Mouse (Mus musculus) liver, adult 2 months (tissue): ENCODE measurements at regions not wholly inside any gene's neighbourhood (a gene's known extent, or its start where the extent isn't known, plus 50 kb on each side); places are given as distances from the start of the nearest gene placed in this dataset.

Experiments
- CTCF ChIP-seq: fragments of 200-500 bp; IDR thresholded peaks from 2 replicates; pipeline ENCODE4 v1.5.1; 2011; ENCODE audit warnings: low read depth, low read length, control low read depth
- POLR2A ChIP-seq: fragments of 200-500 bp; IDR thresholded peaks from 2 replicates; pipeline ENCODE4 v1.6.1; 2011; ENCODE audit warnings: low read length, control low read depth; ENCODE audit not compliant: insufficient read depth; ENCODE audit errors: extremely low read depth

DNA sequence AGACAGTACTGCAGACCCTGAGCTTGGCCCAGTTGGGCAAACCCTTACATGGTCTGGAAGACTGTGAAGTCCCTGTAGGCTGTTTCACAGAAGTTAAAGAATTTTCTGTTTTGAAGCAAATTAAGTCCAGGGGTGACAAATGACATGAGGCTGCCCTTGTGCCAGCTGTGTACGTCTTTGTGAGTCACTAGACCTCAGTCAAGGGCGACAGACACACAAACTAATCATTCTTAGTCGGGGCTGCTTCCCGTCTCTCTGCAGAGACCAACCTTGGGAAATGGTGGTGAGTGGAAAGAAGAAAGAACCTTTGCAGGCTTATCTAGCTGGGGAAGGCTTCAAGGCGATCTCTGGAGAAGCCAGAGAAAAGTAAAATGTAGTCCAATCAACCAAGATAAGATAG is 107.8 kb upstream of the Bmper start:
- TF ChIP-seq CTCF (no peak), POLR2A (no peak)
